Mouse (Mus musculus) ES-E14 (cell line): ENCODE data around the gene Tmem191c.

Experiments used
- CHD2 ChIP-seq: IDR thresholded peaks from 2 replicates; pipeline ENCODE4 v1.6.1; 2014; ENCODE audit warnings: mild to moderate bottlenecking, low read depth, low read length, inconsistent platforms
- MAFK ChIP-seq: IDR thresholded peaks from 2 replicates; pipeline ENCODE4 v1.6.1; 2014; ENCODE audit warnings: mild to moderate bottlenecking, low read depth, low read length, inconsistent platforms; ENCODE audit not compliant: insufficient read depth

DNA sequence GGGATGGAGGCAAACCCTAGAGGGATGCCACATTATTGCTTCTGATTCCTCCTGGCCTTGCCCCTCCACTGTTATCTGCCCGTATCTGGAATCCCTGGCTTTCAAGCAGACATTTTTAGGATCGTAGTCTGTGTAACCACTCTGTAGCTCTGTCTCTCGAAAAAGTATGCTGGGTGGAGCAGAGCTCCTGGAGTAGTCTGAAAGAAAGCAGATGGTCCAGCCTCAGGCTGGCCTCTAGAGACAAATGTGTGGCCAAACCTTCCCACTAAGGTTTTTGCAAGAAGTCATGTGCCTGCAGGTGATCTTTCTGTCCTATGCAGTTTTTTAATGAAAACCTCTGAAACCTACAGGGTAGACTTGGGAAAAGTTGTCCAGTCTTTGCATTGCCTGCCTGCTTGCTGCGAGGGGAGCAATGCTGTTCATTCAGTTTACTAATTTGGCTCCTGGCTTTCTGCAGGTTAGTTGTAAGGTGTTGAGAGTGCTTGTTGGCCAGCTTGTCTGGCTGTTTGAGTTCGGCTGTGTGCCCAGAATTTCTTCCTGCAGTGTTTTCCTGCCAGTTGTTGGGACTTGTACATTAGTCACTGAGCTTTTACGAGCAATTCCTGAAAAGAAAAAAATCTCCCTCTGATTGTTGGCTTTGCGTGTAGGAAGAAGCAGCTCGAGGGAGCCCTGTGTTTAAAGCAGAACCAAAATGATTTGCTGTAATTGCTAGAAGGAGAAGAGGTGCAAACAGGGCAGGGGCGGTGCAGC is 40.8 kb upstream of the Tmem191c start:
- TF ChIP-seq CHD2 = no peak
- no peak for TF ChIP-seq MAFK
